ENCODE assay signal across 9 mouse cellular contexts in the genomic region with DNA sequence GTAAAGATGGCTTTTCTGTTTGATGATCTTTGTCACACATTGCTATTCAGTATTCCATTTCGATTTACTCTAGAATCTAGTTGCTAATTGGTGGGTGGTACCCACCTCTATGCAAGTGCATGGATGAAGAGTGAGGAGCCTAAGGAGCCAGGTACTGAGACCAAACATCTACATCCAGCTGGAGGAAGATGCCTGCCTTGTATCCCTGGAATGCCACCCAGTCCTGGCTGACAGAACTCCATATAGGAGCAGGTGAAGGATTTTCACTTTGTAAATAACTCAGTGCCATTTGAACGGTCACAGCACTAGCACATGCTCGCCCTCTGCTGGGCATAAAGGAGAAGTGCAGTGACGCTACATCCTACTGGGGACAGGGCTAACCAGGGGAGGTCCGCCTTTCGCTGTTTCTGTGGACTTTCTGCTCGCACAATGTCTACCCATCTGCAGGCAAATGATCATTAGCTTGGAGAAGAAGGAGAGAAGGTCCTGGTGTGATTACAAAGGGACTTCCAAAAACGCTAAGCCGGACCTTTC. TPM values are rescaled to one million over a fixed set of nuclear protein-coding genes. Genes with fewer than 3 reads are reported as not detected.
DNase-seq lines count a peak whose midpoint lies in the region; ATAC-seq and TF ChIP-seq lines count a peak whose summit lies in the region.
"Had no signal": no experiment of that assay in that cellular context is flagged by ENCODE, and none has a peak within 500 bp of the region (broad histone marks: within the 10 kb centered on the region; RNA-seq: fewer than 3 reads in every experiment).

No protein-coding gene starts in this region.

- H3K4me3 ChIP-seq in intestine, embryonic 14.5 days (ENCODE audit: low read depth, low read length), result no peak overlapping the region
- no peak overlapping the region for H3K4me3 ChIP-seq in intestine, embryonic 16.5 days (ENCODE audit: low read length)
- no peak overlapping the region for H3K4me3 ChIP-seq in limb, embryonic 11.5 days (ENCODE audit: low read depth, low read length)
- H3K4me3 ChIP-seq in midbrain, postnatal 0 days (ENCODE audit: low read depth, low read length), result no peak overlapping the region
- H3K4me3 ChIP-seq: embryonic facial prominence, embryonic 15.5 days had no signal

- no peaks in the 10 kb centered on the region for H3K4me1 ChIP-seq in intestine, embryonic 14.5 days (replicated peaks; ENCODE audit: control insufficient read depth, insufficient read depth, low read length)
- no peaks in the 10 kb centered on the region for H3K4me1 ChIP-seq in intestine, embryonic 16.5 days (ENCODE audit: control insufficient read depth, insufficient read depth, low read length)
- no peaks in the 10 kb centered on the region for H3K4me1 ChIP-seq in limb, embryonic 11.5 days (ENCODE audit: control insufficient read depth, insufficient read depth, low read length)
- H3K4me1 ChIP-seq in midbrain, postnatal 0 days (ENCODE audit: insufficient read depth, low read length), result no peaks in the 10 kb centered on the region

- 0 out of 2 replicates have a peak, but pooled peaks have one; percentile 53 for ATAC-seq in intestine, embryonic 14.5 days (replicated peaks; ENCODE audit: low FRiP score, low TSS enrichment, low read depth)
- ATAC-seq in intestine, embryonic 16.5 days, result no peak
- ATAC-seq in granulocyte monocyte progenitor cell, adult 5-6 weeks (replicated peaks; ENCODE audit: poor library complexity, severe bottlenecking), result peak; percentile 84
- no peak for ATAC-seq in limb, embryonic 11.5 days (ENCODE audit: insufficient number of reproducible peaks, low FRiP score, low TSS enrichment, low read depth)
- peak; percentile 75; the same call in 1 of the 2 replicates for ATAC-seq in midbrain, postnatal 0 days (ENCODE audit: low FRiP score)

- intact Hi-C loops in gastrocnemius, postnatal 36 days (cut with DNase I), result loop anchor here (2.0 kb wide), 1 partner anchor 51 kb away; no protein-coding TSS in a partner anchor

- peak; percentile 99 for TF ChIP-seq CTCF in midbrain, postnatal 0 days (IDR thresholded peaks at IDR 0.05)

- H3K9me3 ChIP-seq in intestine, embryonic 14.5 days (ENCODE audit: control insufficient read depth, low read length), result no peaks in the 10 kb centered on the region
- H3K9me3 ChIP-seq in intestine, embryonic 16.5 days (ENCODE audit: control insufficient read depth, low read length), result no peaks in the 10 kb centered on the region
- H3K9me3 ChIP-seq in limb, embryonic 11.5 days (ENCODE audit: control insufficient read depth, low read length), result no peaks in the 10 kb centered on the region
- H3K9me3 ChIP-seq in midbrain, postnatal 0 days (ENCODE audit: low read length), result no peaks in the 10 kb centered on the region
- H3K9me3 ChIP-seq: embryonic facial prominence, embryonic 15.5 days had no signal

- 22% methylated on average over 9 of the region's 9 CpGs for WGBS in intestine, embryonic 14.5 days
- WGBS in intestine, embryonic 16.5 days, result 17% methylated on average over 9 of the region's 9 CpGs
- 19% methylated on average over 9 of the region's 9 CpGs for WGBS in limb, embryonic 11.5 days
- 20% methylated on average over 9 of the region's 9 CpGs for WGBS in midbrain, postnatal 0 days

- no peaks in the 10 kb centered on the region for H3K36me3 ChIP-seq in intestine, embryonic 14.5 days (ENCODE audit: control insufficient read depth, insufficient read depth, low read length)
- H3K36me3 ChIP-seq in intestine, embryonic 16.5 days (ENCODE audit: control insufficient read depth, insufficient read depth, low read length), result no peaks in the 10 kb centered on the region
- H3K36me3 ChIP-seq in limb, embryonic 11.5 days (ENCODE audit: control insufficient read depth, insufficient read depth, low read length), result no peaks in the 10 kb centered on the region
- no peaks in the 10 kb centered on the region for H3K36me3 ChIP-seq in midbrain, postnatal 0 days (ENCODE audit: insufficient read depth, low read length)
- H3K36me3 ChIP-seq: embryonic facial prominence, embryonic 15.5 days had no signal

- peaks cover 6% of the 10 kb centered on the region; the same call in 1 of the 2 replicates for H3K27me3 ChIP-seq in intestine, embryonic 14.5 days (replicated peaks; ENCODE audit: control insufficient read depth, insufficient read depth, low read length)
- 0 out of 2 replicates have a peak, but pooled peaks cover 3% of the 10 kb centered on the region for H3K27me3 ChIP-seq in intestine, embryonic 16.5 days (replicated peaks; ENCODE audit: control insufficient read depth, insufficient read depth, low read length)
- no peaks in the 10 kb centered on the region for H3K27me3 ChIP-seq in limb, embryonic 11.5 days (ENCODE audit: control insufficient read depth, insufficient read depth, low read length)
- H3K27me3 ChIP-seq in midbrain, postnatal 0 days (ENCODE audit: insufficient read depth, low read length), result no peaks in the 10 kb centered on the region

- DNase-seq in intestine, embryonic 14.5 days (ENCODE audit: low spot score), result peak; percentile 70
- peak; percentile 69 for DNase-seq in ES-CJ7 (ENCODE audit: low read depth, low spot score)
- DNase-seq in cerebellum, adult 8-10 months, result peak; percentile 42
- peak; percentile 65 for DNase-seq in limb, embryonic 11.5 days (ENCODE audit: low spot score)
- peak; percentile 82 for DNase-seq in midbrain, postnatal 0 days (ENCODE audit: low spot score)
- DNase-seq in gastrocnemius, postnatal 36 days, result no peak

- no peak overlapping the region for H3K4me2 ChIP-seq in intestine, embryonic 14.5 days (ENCODE audit: low read length)
- H3K4me2 ChIP-seq in intestine, embryonic 16.5 days (ENCODE audit: low read depth, low read length), result no peak overlapping the region
- H3K4me2 ChIP-seq in limb, embryonic 11.5 days (ENCODE audit: low read depth, severe bottlenecking), result no peak overlapping the region
- H3K4me2 ChIP-seq in midbrain, postnatal 0 days (ENCODE audit: low read depth, low read length, poor library complexity, severe bottlenecking), result no peak overlapping the region
- H3K4me2 ChIP-seq: embryonic facial prominence, embryonic 15.5 days had no signal

- no peak overlapping the region for H3K27ac ChIP-seq in intestine, embryonic 14.5 days (ENCODE audit: low read depth)
- no peak overlapping the region for H3K27ac ChIP-seq in intestine, embryonic 16.5 days (ENCODE audit: low read length)
- H3K27ac ChIP-seq in limb, embryonic 11.5 days (replicated peaks; ENCODE audit: low read depth, low read length), result no peak overlapping the region
- H3K27ac ChIP-seq in midbrain, postnatal 0 days (ENCODE audit: low read depth, low read length), result no peak overlapping the region
- H3K27ac ChIP-seq: embryonic facial prominence, embryonic 15.5 days had no signal

- H3K9ac ChIP-seq in intestine, embryonic 14.5 days (ENCODE audit: low read length), result no peak overlapping the region
- no peak overlapping the region for H3K9ac ChIP-seq in intestine, embryonic 16.5 days (ENCODE audit: low read depth, low read length)
- no peak overlapping the region for H3K9ac ChIP-seq in limb, embryonic 11.5 days (ENCODE audit: low read length)
- H3K9ac ChIP-seq in midbrain, postnatal 0 days (replicated peaks; ENCODE audit: low read length, poor library complexity, severe bottlenecking), result no peak overlapping the region
- H3K9ac ChIP-seq: embryonic facial prominence, embryonic 15.5 days had no signal

RNA-seq across cellular contexts. Expression of a gene that starts 16.7 kb away (rescaled TPM):
- polyA plus RNA-seq in intestine, embryonic 14.5 days (2014; fragmentation: Nextera tagmentation; extraction: Ambion mirVana), result 10.5 and 11.5 TPM in 2 replicates
- polyA plus RNA-seq in intestine, embryonic 16.5 days (2015; fragmentation: Nextera tagmentation; extraction: Ambion mirVana), result 6.5 and 7.6 TPM in 2 replicates
- total RNA-seq in granulocyte monocyte progenitor cell, adult 5-6 weeks (2014; fragmentation: Nextera tagmentation), result not detected in 2 replicates
- not detected in 2 replicates for total RNA-seq in granulocyte monocyte progenitor cell, adult 5-6 weeks (2017)
- polyA plus RNA-seq in limb, embryonic 11.5 days (2014; fragmentation: Nextera tagmentation; extraction: Ambion mirVana), result 1.6 and 1.7 TPM in 2 replicates
- 4.9 and 5.3 TPM in 2 replicates for total RNA-seq in midbrain, postnatal 0 days (2014; rRNA removed)
- 3.8 and 4.9 TPM in 2 replicates for polyA plus RNA-seq in midbrain, postnatal 0 days (2015; fragmentation: Nextera tagmentation; extraction: Ambion mirVana)
- total RNA-seq in gastrocnemius, postnatal 36 days (2021), result 1 to 10 TPM; 3.7 to 4.3 TPM

Comparison
In these comparisons a context has a peak if more than half of its experiments do, and no peak if none do; other contexts are left out.
1. ATAC-seq: peak in intestine, embryonic 14.5 days (single experiment), granulocyte monocyte progenitor cell, adult 5-6 weeks (single experiment) and midbrain, postnatal 0 days (single experiment); none in intestine, embryonic 16.5 days (single experiment) and limb, embryonic 11.5 days (single experiment).
2. DNase-seq: peak in intestine, embryonic 14.5 days (single experiment), ES-CJ7 (single experiment), cerebellum, adult 8-10 months (single experiment), limb, embryonic 11.5 days (single experiment) and midbrain, postnatal 0 days (single experiment); none in gastrocnemius, postnatal 36 days (0 of 2).